Mouse (Mus musculus) layer of hippocampus, adult 9-11 months (tissue): Measurements from ENCODE around the gene Adgrb3.
"Not testable (repeated sequence)": the region's sequence is repeated elsewhere in the genome, so short reads cannot be mapped to it uniquely, and the experiment has no call there.

Source experiments
- DNase-seq: peaks from one replicate; pipeline ENCODE4 v3.0.0; 2022

Adgrb3 gene

DNA sequence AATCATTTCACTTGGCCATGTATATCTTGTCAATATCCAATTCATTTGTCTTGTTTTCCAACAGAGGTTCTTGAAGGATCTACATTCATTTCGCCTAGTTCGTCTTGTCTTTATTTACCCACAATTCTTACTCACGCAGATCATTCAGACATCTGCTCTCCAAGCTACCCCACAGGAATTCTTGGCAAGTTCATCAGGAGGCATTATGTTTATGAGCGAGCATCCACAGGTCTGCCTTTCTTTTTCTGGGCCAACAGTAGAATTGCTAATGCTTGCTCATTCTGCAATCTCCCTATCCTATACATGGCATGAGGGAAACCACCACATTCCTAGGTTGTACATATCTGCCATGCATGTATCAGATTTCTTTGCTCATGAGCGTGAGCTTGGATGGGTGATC is 99.7 kb downstream of the Adgrb3 start:
- no peak for DNase-seq

DNA sequence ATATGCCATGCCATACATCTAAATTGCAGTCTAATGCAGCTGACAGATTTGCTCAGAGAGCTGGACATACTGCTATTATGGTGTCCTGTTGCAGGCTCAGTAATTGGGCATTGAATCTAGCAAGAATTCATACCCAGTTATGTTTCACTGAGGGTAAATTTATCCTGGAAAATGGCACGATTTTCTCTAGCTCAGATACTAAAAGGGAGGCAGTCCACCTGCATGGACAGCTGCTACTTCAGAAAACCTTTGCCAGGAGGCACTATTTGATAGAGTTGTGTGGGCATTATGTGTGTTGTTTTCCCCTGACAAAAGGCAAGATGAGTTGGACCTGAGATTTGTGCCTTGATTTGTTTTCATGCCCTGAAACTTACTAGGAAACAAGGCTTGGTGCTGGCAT is 118.0 kb downstream of the Adgrb3 start:
- peak; percentile 28 for DNase-seq

- DNase-seq, result no peak
These were observed 123.2 kb downstream of the Adgrb3 start for GRCm38 (mm10) chr1:25706299-25706698.

GRCm38 (mm10) chr1:25698702-25699250 is 130.7 kb downstream of the Adgrb3 start:
- DNase-seq, result peak; percentile 19

DNA sequence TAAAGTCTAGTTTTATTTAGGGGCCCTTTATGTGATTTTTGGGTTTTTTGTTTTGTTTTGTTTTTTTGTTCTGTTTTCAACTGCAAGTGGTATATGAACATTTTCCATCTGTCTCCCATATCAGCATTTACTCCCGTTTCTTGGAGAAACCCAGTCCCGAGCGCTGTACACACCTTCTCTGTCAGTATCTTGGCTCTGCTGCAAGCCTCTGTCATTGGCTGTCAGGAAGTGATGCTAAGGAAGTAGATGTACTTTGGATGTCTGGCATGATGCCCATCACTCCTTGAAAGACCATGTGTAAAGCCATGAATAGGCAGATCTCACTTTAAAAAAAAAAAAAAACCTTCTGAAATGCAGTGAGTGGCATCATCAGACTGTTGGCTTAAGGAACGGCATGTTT is 132.3 kb downstream of the Adgrb3 start:
- peak; percentile 49 for DNase-seq

- DNase-seq, result no peak
These were observed 132.7 kb downstream of the Adgrb3 start for GRCm38 (mm10) chr1:25696771-25697170.

GRCm38 (mm10) chr1:25682118-25682517 is 147.4 kb downstream of the Adgrb3 start:
- DNase-seq, result peak; percentile 52

DNA sequence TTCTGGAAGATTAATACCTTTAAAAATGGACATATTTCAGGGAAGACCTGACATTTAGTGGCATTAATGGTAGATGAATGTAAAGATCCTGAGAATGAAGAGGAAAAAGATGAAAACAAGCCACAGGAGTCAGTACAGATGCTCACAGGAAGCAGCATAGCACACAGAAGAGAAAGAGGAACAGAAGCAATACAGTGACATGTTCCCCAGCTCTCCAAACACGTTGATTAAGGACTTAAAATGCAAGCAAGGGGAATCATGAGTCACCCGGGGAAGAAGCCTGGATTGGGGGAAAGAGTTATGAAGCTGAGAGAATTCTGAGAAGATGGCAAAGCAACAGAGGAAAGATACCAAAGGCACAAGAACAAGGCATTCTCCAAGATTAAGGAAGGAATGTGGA is 149.9 kb downstream of the Adgrb3 start:
- no peak for DNase-seq

DNA sequence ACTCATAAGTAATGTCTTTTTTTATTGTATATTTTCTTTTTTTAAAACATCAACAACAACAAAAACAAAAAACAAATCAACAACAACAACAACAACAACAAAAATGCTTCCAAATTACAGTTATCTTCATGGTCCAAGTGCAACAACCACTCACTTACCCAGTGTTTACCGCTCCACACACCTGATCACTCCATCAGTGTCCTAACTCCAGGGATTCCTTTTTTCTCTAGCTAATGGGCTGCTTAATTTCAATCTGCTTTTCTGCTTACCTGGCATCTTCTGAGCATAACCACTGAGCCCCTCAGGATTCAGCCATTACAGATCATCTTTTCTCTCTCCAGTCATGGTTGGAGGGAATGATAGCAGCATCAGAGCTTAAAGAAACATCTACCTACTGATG is 176.8 kb downstream of the Adgrb3 start:
- DNase-seq, result no peak

DNA sequence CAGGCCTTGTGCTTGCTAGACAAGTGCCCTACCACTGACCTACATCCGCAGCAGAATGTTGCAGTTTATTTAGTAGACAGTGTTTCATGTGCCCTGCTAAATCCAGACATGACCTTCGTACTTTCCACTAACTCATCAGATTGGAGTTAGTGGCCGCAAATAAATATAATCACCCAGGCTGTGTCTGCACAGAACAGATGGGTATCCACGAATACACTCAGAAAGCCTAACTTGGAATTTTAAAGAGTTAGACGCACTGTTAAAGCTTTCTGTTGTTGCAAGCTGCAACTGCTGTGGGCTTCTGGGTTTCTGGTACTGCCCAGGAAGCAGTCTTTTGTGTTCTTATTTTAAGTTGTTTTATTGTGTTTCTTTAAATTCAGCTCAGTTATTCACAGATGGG is 185.3 kb downstream of the Adgrb3 start:
- no peak for DNase-seq

DNA sequence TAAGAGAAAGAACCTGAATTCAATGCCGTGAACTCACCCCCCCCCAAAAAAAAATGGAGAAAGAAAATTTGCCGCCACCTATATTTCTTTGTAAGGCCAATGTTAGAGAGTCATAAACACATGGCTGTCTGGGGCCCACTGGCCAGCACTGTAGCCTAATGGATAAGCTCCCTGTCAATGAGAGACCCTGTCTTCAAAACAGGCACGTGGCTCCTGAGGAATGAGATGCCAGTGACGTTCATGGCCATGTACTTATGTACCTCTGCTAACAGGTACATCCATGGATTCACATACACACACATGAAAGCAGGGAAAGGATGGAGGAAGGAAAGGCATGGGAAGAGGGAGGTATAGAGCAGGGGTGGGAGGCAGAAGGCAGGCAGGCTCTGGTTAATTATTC is 208.0 kb downstream of the Adgrb3 start:
- no peak for DNase-seq

DNA sequence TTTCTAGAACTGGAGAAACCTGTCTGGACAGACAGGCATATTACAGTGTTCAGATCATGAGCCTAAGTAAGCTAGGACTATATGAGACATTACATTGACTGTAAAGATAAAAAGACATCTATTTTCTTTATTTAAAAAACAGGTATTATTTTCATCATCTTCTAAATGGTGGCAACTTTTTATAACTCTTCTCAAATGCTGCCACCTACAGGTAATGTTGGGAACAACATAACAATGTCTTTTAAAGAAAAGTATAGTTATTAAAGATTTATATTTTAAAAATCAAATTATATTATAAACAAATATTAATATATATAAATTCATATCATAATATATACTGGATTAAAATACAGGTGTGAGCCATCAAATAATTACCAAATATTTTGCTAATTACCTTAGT is 212.6 kb downstream of the Adgrb3 start:
- no peak for DNase-seq

- DNase-seq, result not testable (repeated sequence)
These were observed 218.7 kb downstream of the Adgrb3 start for GRCm38 (mm10) chr1:25610776-25611175.

DNA sequence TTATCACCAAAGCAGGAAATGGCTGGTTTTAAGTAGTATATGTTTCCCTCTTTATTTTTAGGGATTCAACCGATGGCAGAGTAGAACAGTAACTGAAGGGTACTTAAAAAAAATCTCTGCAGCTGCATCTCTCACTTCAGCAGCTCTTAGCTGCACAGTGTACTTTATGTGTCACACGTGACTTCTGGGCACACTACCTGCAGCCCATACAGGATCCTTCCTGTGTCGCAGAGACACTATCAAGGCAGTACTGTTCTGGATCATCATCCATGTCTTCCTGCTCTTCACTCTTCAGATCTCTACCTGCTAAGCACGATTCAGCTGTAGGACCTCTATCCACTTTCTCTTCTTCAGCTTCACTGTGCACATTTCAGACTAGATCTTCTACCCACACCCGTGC is 230.6 kb downstream of the Adgrb3 start:
- DNase-seq, result no peak

- DNase-seq, result no peak
These were observed 240.9 kb downstream of the Adgrb3 start for GRCm38 (mm10) chr1:25588568-25589118.

DNA sequence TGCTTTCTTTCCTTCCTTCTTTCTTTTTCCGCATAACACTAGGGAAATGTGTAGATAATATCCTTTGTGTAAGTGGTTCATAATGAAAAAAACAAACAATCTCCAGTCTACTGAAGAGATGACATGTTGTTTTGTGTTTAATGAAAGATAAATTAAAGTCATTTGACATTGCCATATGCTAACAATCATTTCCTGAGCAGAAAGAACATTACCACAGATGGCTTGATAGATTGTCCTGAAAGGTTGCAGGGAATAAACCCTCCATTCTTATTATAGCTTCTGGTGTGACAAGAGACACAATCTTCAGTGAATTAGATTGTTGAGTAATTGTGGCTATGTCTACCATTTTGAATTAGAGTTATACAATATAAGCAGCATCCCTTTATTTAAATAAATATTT is 247.8 kb downstream of the Adgrb3 start:
- DNase-seq, result no peak

DNA sequence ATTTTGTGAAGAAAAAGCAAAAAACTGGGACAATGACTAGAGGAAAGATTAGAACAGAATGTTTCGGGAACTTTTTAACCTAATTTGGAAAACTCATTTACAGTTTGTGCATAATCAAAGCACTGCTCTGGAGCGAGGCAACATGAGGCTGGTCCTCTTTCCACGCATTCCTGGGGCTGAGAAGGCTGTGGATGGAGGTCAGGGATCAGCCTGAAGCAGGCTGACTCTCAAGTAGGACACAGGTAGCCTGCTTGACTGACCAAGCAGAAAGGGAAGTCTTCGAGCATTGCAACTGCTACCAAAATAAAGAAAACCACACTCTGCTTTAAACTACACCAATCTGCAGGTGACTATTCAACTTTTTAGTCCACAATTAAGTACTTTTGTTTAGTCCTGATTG is 251.7 kb downstream of the Adgrb3 start:
- no peak for DNase-seq

DNA sequence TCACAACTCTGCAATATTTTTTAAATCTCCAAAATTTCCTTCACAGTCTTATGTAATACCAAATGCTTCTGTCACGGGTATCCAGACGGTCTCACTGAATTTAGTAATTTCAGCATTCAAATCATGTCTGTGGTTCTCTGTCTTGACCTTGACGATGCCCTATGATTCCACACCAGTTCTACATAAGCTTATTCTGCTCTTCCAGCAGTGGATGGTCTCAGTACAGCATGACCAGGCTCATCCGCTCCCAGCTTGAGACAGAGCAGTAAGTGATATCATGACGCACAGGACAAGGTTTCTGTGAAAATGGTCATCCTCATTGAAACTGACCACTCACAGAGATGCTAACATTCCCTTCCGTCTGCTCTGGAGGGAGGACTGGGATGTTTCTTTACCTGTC is 252.9 kb downstream of the Adgrb3 start:
- DNase-seq, result no peak

DNA sequence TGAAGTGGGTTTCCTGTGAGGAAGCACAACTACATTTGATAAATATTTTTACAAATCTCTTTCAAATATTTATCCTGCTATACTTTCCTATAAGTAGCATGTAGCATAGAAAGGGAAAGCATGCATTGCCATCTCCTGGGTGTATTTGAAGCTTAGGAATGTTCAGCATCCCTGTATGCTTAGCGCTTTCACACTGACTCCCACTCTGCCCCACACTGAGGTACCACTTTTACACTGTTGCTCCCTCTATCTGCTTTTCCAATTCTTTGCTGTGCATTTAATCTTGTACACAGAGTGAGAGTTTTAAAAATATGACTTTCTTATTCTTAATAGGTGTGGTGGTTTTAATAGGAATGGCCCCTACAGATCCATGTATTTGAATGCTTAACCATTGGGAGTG is 261.4 kb downstream of the Adgrb3 start:
- DNase-seq, result no peak

DNA sequence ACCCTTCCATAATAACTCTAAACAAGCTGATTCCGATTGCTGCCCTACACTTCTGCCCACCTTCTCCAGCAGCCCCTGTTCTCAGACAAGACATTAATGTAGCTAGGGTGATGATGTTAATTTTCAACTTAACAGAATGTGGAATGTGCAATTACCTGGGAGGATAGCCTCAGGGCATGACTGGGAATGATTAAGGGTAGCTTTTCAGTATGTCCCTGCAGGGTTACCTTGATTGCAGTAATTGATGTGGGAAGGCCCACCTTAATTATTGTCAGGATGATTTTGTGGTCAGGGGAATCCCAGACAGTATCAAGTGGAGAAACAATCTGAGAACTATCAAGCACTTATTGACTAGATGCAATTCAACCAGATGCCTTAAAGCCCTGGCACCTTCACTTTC is 283.4 kb downstream of the Adgrb3 start:
- no peak for DNase-seq

DNA sequence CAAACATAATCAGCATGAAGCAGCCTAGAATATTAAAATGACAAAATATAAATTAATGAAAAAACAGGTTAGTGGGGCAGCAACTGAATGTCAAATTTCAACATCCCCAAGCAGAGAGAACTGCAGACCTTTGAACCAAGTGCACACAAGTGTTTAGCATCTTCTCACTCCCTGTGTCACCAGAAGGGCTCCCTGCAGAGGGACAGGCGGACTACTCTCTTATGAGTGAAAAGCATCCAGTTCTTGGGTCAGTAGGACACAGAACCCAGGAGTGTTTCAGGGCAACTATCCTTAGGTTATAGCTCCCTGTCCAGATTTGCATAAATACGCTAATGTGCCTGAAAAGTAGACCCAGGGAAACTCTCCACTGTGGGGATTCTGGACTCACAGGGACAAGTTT is 285.6 kb downstream of the Adgrb3 start:
- no peak for DNase-seq

DNA sequence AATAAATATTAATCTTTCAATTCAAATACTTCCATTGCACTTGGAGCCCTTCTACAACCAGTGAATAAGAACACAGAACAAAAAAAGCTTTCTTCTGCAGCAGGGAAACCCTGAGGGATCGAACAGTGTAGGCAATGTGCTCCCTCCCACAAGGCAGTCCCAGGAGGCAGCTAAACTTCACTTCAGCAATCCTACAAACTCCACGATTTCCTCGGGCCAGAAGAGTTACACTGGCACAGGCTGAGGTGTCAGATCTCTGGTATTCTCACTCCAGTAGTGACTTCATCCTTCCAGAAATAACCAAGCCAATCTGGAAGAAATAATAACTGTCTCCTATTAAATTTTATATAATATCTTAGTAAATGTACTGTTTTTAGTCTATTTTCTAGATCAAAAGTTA is 286.6 kb downstream of the Adgrb3 start:
- DNase-seq, result no peak

DNA sequence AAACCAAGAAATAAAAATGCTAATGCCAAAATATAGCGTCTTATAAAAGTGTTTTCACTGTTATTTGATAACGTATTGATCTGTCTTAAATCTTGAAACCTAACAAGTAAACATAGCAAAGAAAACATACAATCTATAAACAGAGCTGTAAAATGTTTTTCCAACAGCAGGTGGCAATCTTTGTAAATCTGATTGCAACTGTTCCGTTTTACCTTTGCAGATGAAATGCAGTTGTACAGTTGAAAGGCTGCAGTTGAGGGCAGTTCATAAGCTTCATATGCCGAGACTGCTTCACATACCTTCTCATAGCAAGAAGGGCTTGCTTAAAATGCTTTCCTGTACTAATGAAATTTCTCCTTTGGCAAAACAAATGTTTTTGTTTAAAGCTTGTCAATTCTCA is 302.5 kb downstream of the Adgrb3 start:
- no peak for DNase-seq

GRCm38 (mm10) chr1:25510321-25511055 is 319.0 kb downstream of the Adgrb3 start:
- DNase-seq, result no peak

- peak; percentile 77 for DNase-seq
These were observed 325.2 kb downstream of the Adgrb3 start for GRCm38 (mm10) chr1:25504313-25504712.
